Mouse (Mus musculus): ENCODE data around the gene Ube2j1. TPM values are rescaled to one million over a fixed set of nuclear protein-coding genes. Genes with fewer than 3 reads are reported as not detected.

The Ube2j1 gene
- total and polyA plus RNA-seq, 2 experiments from 2014 or later = 30.9 to 31.2 TPM

DNA sequence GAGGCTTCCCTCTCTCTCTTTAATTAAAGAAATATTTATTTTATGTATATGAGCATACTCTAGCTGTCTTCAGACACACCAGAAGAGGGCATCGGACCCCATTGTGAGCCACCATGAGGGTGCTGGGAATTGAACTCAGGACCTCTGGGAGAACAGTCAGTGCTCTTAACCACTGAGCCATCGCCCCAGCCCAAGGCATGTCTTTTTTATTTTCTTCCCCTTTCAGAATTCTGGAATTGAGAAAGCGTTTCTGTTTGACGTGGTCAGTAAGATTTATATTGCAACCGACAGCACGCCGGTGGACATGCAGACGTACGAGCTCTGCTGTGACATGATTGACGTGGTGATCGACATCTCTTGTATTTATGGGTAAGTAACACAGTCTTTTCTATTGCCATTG lies 24.4 kb upstream of the Ube2j1 start:
- 92% methylated on average over 11 of the region's 11 CpGs for WGBS
- Histone ChIP-seq H3K4me1 (ENCODE audit: control insufficient read depth, insufficient read depth) (no peaks in the 10 kb centered on the region), H3K4me3 (ENCODE audit: low read depth, low read length) (no peak overlapping the region), H3K27ac (ENCODE audit: low read depth) (no peak overlapping the region), H3K36me3 (replicated peaks; ENCODE audit: control insufficient read depth, insufficient read depth, low read length) (no peaks in the 10 kb centered on the region; the same call in none of the 2 replicates), H3K9me3 (replicated peaks; ENCODE audit: control insufficient read depth, low read length) (no peaks in the 10 kb centered on the region), H3K9ac (replicated peaks; ENCODE audit: low read depth, low read length) (no peak overlapping the region), H3K27me3 (ENCODE audit: control insufficient read depth, insufficient read depth, low read length) (no peaks in the 10 kb centered on the region), H3K4me2 (ENCODE audit: low read depth, low read length) (no peak overlapping the region)
- DNase-seq (ENCODE audit: low spot score) (no peak), ATAC-seq (ENCODE audit: insufficient read depth, low read depth) (no peak)
- no peak for TF ChIP-seq EP300 (IDR thresholded peaks at IDR 0.05; ENCODE audit: low read depth)
- TF ChIP-seq CTCF (IDR thresholded peaks at IDR 0.05; ENCODE audit: low read depth) = no peak

DNA sequence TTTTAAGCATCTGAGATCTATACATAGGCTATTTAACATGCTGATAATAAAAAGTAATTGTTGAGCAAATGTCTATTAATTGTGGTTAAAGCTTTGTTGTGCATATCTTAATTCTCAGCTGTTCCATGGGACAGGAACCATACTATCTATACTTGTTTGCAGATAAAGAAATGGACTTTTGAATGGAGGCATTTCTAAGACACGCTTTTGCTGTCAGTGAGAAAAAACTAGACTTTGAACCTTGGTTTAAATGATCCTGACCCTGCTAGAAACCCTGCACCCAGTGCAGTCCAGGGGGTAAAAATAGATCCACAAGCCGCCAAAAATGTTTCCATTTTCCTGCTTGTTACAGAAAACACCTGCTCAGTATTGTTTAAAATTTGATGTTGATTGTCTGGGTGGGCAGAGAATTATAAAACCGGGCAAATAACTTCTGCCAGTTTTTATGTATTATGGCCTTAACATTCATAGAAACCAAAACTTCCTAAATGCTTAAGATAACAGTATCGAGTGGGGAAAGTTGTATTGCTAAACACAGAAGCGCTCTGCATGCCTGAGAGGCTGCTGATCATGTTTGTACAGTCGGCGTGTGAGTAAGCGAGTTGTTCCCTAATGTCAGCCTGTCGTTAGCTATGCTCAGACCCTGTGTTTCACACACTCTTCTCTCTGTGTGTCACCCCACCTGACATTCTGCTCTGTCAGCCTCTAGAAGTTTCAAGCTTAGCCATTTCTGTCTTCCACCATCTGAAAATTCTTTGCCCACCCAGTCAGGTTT lies 23.6 kb upstream of the Ube2j1 start:
- Histone ChIP-seq H3K4me2 (ENCODE audit: low read depth, low read length) (no peak overlapping the region), H3K9me3 (replicated peaks; ENCODE audit: control insufficient read depth, low read length) (no peaks in the 10 kb centered on the region), H3K27ac (ENCODE audit: low read depth) (no peak overlapping the region), H3K9ac (replicated peaks; ENCODE audit: low read depth, low read length) (no peak overlapping the region), H3K36me3 (replicated peaks; ENCODE audit: control insufficient read depth, insufficient read depth, low read length) (no peaks in the 10 kb centered on the region; the same call in none of the 2 replicates), H3K27me3 (ENCODE audit: control insufficient read depth, insufficient read depth, low read length) (no peaks in the 10 kb centered on the region), H3K4me1 (ENCODE audit: control insufficient read depth, insufficient read depth) (no peaks in the 10 kb centered on the region), H3K4me3 (ENCODE audit: low read depth, low read length) (no peak overlapping the region)
- no peak for DNase-seq (ENCODE audit: low spot score)
- no peak for ATAC-seq (ENCODE audit: insufficient read depth, low read depth)
- TF ChIP-seq CTCF (IDR thresholded peaks at IDR 0.05; ENCODE audit: low read depth) (no peak), EP300 (IDR thresholded peaks at IDR 0.05; ENCODE audit: low read depth) (no peak)
- WGBS = 41% methylated on average over 9 of the region's 9 CpGs

DNA sequence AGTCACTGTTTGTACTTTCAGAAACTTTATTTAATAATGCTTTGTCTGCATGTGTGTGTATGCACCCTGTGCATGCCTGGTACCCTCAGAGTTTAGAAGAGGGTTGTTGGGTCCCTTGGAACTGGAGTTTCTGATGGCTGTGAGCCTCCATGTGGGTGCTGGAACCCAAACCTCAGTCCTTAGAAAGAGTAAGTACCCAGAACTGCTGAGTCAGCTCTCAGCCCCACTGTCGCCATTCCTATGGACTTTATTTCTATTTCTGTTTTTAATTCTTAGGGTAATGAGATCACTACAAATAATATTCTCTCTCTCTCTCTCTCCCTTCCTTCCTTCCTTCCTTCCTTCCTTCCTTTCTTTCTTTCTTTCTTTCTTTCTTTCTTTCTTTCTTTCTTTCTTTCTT lies 21.1 kb upstream of the Ube2j1 start:
- no peak overlapping the region for H3K9ac ChIP-seq (replicated peaks; ENCODE audit: low read depth, low read length)
- H3K4me3 ChIP-seq (ENCODE audit: low read depth, low read length) = no peak overlapping the region
- no peaks in the 10 kb centered on the region for H3K27me3 ChIP-seq (ENCODE audit: control insufficient read depth, insufficient read depth, low read length)
- H3K9me3 ChIP-seq (replicated peaks; ENCODE audit: control insufficient read depth, low read length) = 0 out of 2 replicates have a peak, but pooled peaks cover 4% of the 10 kb centered on the region
- H3K36me3 ChIP-seq (replicated peaks; ENCODE audit: control insufficient read depth, insufficient read depth, low read length) = peaks cover 14% of the 10 kb centered on the region
- no peak for DNase-seq (ENCODE audit: low spot score)
- H3K4me2 ChIP-seq (ENCODE audit: low read depth, low read length) = no peak overlapping the region
- TF ChIP-seq EP300 (IDR thresholded peaks at IDR 0.05; ENCODE audit: low read depth) = no peak
- no peak for TF ChIP-seq CTCF (IDR thresholded peaks at IDR 0.05; ENCODE audit: low read depth)
- H3K4me1 ChIP-seq (ENCODE audit: control insufficient read depth, insufficient read depth) = no peaks in the 10 kb centered on the region
- WGBS = 97% methylated on average over 1 of the region's 1 CpGs
- no peak for ATAC-seq (ENCODE audit: insufficient read depth, low read depth)
- H3K27ac ChIP-seq (ENCODE audit: low read depth) = no peak overlapping the region

DNA sequence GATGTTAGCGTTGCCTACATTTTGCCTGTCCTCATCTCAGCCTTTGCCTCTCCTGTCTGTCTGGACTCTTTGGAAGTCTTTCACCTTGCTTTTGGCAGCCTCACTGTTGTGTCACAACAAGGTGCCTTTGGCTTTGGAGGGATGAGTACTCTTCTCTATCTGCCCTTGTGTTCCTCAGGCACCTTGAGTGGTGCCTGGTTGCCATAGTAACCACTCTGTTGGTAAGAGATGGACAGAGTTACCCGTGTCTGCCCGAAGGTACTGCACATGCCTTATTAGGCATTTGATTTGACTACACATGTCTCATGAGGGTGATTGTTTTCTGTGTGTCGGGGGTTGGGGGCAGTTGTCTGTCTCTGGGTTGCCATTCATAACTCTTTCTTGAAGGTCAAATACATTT lies 18.7 kb upstream of the Ube2j1 start:
- Histone ChIP-seq H3K36me3 (replicated peaks; ENCODE audit: control insufficient read depth, insufficient read depth, low read length) (peaks cover 14% of the 10 kb centered on the region), H3K9ac (replicated peaks; ENCODE audit: low read depth, low read length) (no peak overlapping the region), H3K9me3 (replicated peaks; ENCODE audit: control insufficient read depth, low read length) (0 out of 2 replicates have a peak, but pooled peaks cover 4% of the 10 kb centered on the region), H3K27me3 (ENCODE audit: control insufficient read depth, insufficient read depth, low read length) (no peaks in the 10 kb centered on the region), H3K4me2 (ENCODE audit: low read depth, low read length) (no peak overlapping the region), H3K4me3 (ENCODE audit: low read depth, low read length) (no peak overlapping the region), H3K4me1 (ENCODE audit: control insufficient read depth, insufficient read depth) (no peaks in the 10 kb centered on the region), H3K27ac (ENCODE audit: low read depth) (no peak overlapping the region)
- TF ChIP-seq EP300 (IDR thresholded peaks at IDR 0.05; ENCODE audit: low read depth) (no peak), CTCF (IDR thresholded peaks at IDR 0.05; ENCODE audit: low read depth) (no peak)
- DNase-seq (ENCODE audit: low spot score) (no peak), ATAC-seq (ENCODE audit: insufficient read depth, low read depth) (no peak)
- WGBS = 83% methylated on average over 4 of the region's 4 CpGs

DNA sequence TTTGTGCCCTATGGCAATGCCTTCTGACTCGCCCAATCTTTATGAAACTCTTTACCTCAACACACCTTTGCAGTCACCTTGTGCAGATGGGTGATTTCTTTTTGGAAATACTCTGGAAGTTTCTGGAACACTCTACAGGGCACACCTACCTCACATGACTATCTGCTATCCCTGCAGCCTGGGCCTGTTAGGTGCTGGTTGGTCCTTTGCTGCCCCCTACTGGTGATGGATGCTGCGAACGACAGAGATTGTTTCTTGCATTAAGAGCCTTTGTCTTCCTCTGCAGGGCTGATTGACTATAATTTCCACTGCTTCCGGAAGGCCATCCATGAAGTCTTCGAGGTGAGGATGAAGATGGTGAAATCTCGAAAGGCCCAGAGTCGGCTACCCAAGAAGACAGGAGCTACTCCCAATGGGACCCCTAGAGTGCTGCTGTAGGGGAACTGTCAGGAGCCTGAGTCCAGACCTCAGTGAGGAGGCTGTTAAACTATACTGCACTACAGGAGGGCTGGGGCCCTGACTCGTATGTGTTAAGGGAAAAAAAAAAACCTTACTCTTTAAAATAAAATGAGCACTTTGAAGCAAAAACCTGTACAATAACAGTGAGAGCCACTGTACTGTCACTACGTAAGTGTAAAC lies 12.7 kb upstream of the Ube2j1 start:
- Histone ChIP-seq H3K9ac (replicated peaks; ENCODE audit: low read depth, low read length) (no peak overlapping the region), H3K4me1 (ENCODE audit: control insufficient read depth, insufficient read depth) (no peaks in the 10 kb centered on the region), H3K9me3 (replicated peaks; ENCODE audit: control insufficient read depth, low read length) (0 out of 2 replicates have a peak, but pooled peaks cover 4% of the 10 kb centered on the region), H3K27ac (ENCODE audit: low read depth) (no peak overlapping the region), H3K4me2 (ENCODE audit: low read depth, low read length) (no peak overlapping the region), H3K27me3 (ENCODE audit: control insufficient read depth, insufficient read depth, low read length) (no peaks in the 10 kb centered on the region), H3K36me3 (replicated peaks; ENCODE audit: control insufficient read depth, insufficient read depth, low read length) (peaks cover 20% of the 10 kb centered on the region), H3K4me3 (ENCODE audit: low read depth, low read length) (no peak overlapping the region)
- ATAC-seq (ENCODE audit: insufficient read depth, low read depth) = peak; percentile 68
- 42% methylated on average over 9 of the region's 9 CpGs for WGBS
- peak; percentile 68 for DNase-seq (ENCODE audit: low spot score)
- TF ChIP-seq CTCF (IDR thresholded peaks at IDR 0.05; ENCODE audit: low read depth) (peak; percentile 99), EP300 (IDR thresholded peaks at IDR 0.05; ENCODE audit: low read depth) (no peak)
